Mouse (Mus musculus) midbrain, embryonic 14.5 days (tissue): Measurements from ENCODE around the gene Mkrn2os. TPM values are rescaled to one million over a fixed set of nuclear protein-coding genes. Genes with fewer than 3 reads are reported as not detected.

ENCODE experiments used
- ATAC-seq: fragments of 200-750 bp; cut with Nextera tagmentation; 2 replicates; pipeline ENCODE4 v1.8.0; 2017; ENCODE audit warnings: moderate number of reproducible peaks, moderate library complexity; ENCODE audit not compliant: low FRiP score, low TSS enrichment
- DNase-seq: peaks from one replicate; pipeline ENCODE4 v3.0.0-alpha.2; 2015
- H3K27ac ChIP-seq: fragments of 300-500 bp; sonication (generic); replicated peaks from 2 replicates; pipeline ENCODE4 v1.5.1; 2014; ENCODE audit warnings: mild to moderate bottlenecking, low read depth, low read length, moderate library complexity
- H3K27me3 ChIP-seq: fragments of 300-500 bp; sonication (generic); 2 replicates; pipeline ENCODE4 v1.6.1; 2014; ENCODE audit warnings: low read length, control low read depth, mixed read lengths; ENCODE audit not compliant: control insufficient read depth, insufficient read depth
- H3K36me3 ChIP-seq: fragments of 300-500 bp; sonication (generic); 2 replicates; pipeline ENCODE4 v1.6.1; 2014; ENCODE audit warnings: low read length, control low read depth; ENCODE audit not compliant: control insufficient read depth, insufficient read depth
- H3K4me1 ChIP-seq: fragments of 300-500 bp; sonication (generic); 2 replicates; pipeline ENCODE4 v1.6.1; 2014; ENCODE audit warnings: mild to moderate bottlenecking, antibody characterized with exemption, low read length, control low read depth; ENCODE audit not compliant: control insufficient read depth, insufficient read depth
- H3K4me2 ChIP-seq: fragments of 300-500 bp; sonication (generic); 2 replicates; pipeline ENCODE4 v1.6.1; 2014; ENCODE audit warnings: mild to moderate bottlenecking, low read length, moderate library complexity
- H3K4me3 ChIP-seq: fragments of 300-500 bp; sonication (generic); replicated peaks from 2 replicates; pipeline ENCODE4 v1.5.1; 2014; ENCODE audit warnings: low read depth, low read length
- H3K9ac ChIP-seq: fragments of 300-500 bp; sonication (generic); replicated peaks from 2 replicates; pipeline ENCODE4 v1.6.1; 2014; ENCODE audit warnings: mild to moderate bottlenecking, low read length, moderate library complexity
- H3K9me3 ChIP-seq: fragments of 300-500 bp; sonication (generic); 2 replicates; pipeline ENCODE4 v1.6.1; 2016; ENCODE audit warnings: low read length, control low read depth, mixed read lengths; ENCODE audit not compliant: control insufficient read depth
- WGBS: fragments of 180-500 bp; shearing (Covaris S2); extraction: QIAGEN DNeasy Blood & Tissue Kit; methylation state at CpG from one replicate; pipeline ENCODE4 v1.1.7; 2014; 5-methylcytosine and 5-hydroxymethylcytosine counted together
- polyA plus RNA-seq: library from polyadenylated mRNA; unstranded; fragments of >200 nt; fragmentation: Nextera tagmentation; extraction: Ambion mirVana; gene quantifications from 2 replicates; pipeline ENCODE4 v1.2.1, GENCODE M21; 2014

The Mkrn2os gene
- polyA plus RNA-seq, 1 experiment from 2014 or later = 0.20 TPM

GRCm38 (mm10) chr6:115610301-115610700 lies 17.9 kb upstream of the Mkrn2os start:
- peaks cover 54% of the 10 kb centered on the region for H3K36me3 ChIP-seq
- no peaks in the 10 kb centered on the region for H3K9me3 ChIP-seq
- H3K4me2 ChIP-seq = no peak overlapping the region
- WGBS = 94% methylated on average over 5 of the region's 5 CpGs
- no peak overlapping the region for H3K4me3 ChIP-seq
- DNase-seq (no peak), ATAC-seq (no peak)
- H3K27me3 ChIP-seq = no peaks in the 10 kb centered on the region
- no peaks in the 10 kb centered on the region for H3K4me1 ChIP-seq
- H3K9ac ChIP-seq = no peak overlapping the region
- no peak overlapping the region for H3K27ac ChIP-seq

GRCm38 (mm10) chr6:115609121-115609520 lies 16.7 kb upstream of the Mkrn2os start:
- DNase-seq = peak; percentile 44
- WGBS = 71% methylated on average over 3 of the region's 3 CpGs
- Histone ChIP-seq H3K9ac (no peak overlapping the region), H3K27me3 (no peaks in the 10 kb centered on the region), H3K4me2 (no peak overlapping the region), H3K4me3 (no peak overlapping the region), H3K27ac (no peak overlapping the region), H3K36me3 (peaks cover 43% of the 10 kb centered on the region), H3K4me1 (no peaks in the 10 kb centered on the region), H3K9me3 (no peaks in the 10 kb centered on the region)
- ATAC-seq = no peak

- 59% methylated on average over 4 of the region's 4 CpGs for WGBS
- Histone ChIP-seq H3K4me2 (no peak overlapping the region), H3K27me3 (no peaks in the 10 kb centered on the region), H3K27ac (no peak overlapping the region), H3K9ac (no peak overlapping the region), H3K9me3 (no peaks in the 10 kb centered on the region), H3K4me3 (no peak overlapping the region), H3K36me3 (peaks cover 26% of the 10 kb centered on the region), H3K4me1 (peaks cover 9% of the 10 kb centered on the region)
- no peak for ATAC-seq
- DNase-seq = no peak
These were observed 15.1 kb upstream of the Mkrn2os start for GRCm38 (mm10) chr6:115607429-115607828.

- Histone ChIP-seq H3K4me1 (peaks cover 11% of the 10 kb centered on the region), H3K36me3 (peaks cover 16% of the 10 kb centered on the region), H3K27ac (no peak overlapping the region), H3K4me2 (no peak overlapping the region), H3K27me3 (no peaks in the 10 kb centered on the region), H3K4me3 (no peak overlapping the region), H3K9me3 (no peaks in the 10 kb centered on the region), H3K9ac (no peak overlapping the region)
- 85% methylated on average over 1 of the region's 1 CpGs for WGBS
- DNase-seq (no peak), ATAC-seq (no peak)
These were observed 14.1 kb upstream of the Mkrn2os start for GRCm38 (mm10) chr6:115606461-115606860.

GRCm38 (mm10) chr6:115601715-115602523 lies 9.5 kb upstream of the Mkrn2os start, which contains the start of gene Mkrn2:
TSS of gene Mkrn2 (plus strand) at chr6:115601902.
- peak; percentile 93 for ATAC-seq
- Histone ChIP-seq H3K4me3 (peak within 1 kb of the TSS; percentile 81), H3K9me3 (no peaks in the 10 kb centered on the region), H3K27me3 (no peaks in the 10 kb centered on the region), H3K9ac (peak within 1 kb of the TSS; percentile 84), H3K27ac (peak within 1 kb of the TSS; percentile 79), H3K4me1 (peaks cover 11% of the 10 kb centered on the region), H3K36me3 (no peaks in the 10 kb centered on the region), H3K4me2 (peak within 1 kb of the TSS; percentile 77)
- 1% methylated on average over 54 of the region's 61 CpGs for WGBS
- DNase-seq = peak; percentile 94

GRCm38 (mm10) chr6:115601322-115601714 lies 8.9 kb upstream of the Mkrn2os start:
- peak; percentile 50 for ATAC-seq
- 66% methylated on average over 4 of the region's 4 CpGs for WGBS

GRCm38 (mm10) chr6:115595667-115596066 lies 3.3 kb upstream of the Mkrn2os start:
- no peaks in the 10 kb centered on the region for H3K9me3 ChIP-seq
- H3K27me3 ChIP-seq = no peaks in the 10 kb centered on the region
- no peak for ATAC-seq
- WGBS = 62% methylated on average over 3 of the region's 3 CpGs
- H3K27ac ChIP-seq = no peak overlapping the region
- no peak overlapping the region for H3K4me2 ChIP-seq
- no peak overlapping the region for H3K4me3 ChIP-seq
- H3K9ac ChIP-seq = no peak overlapping the region
- H3K36me3 ChIP-seq = no peaks in the 10 kb centered on the region
- DNase-seq = no peak
- no peaks in the 10 kb centered on the region for H3K4me1 ChIP-seq

More at GRCm38 (mm10) chr6:115601322-115601714, 8.9 kb upstream of the Mkrn2os start:
- Histone ChIP-seq H3K9ac (no peak overlapping the region), H3K4me2 (peak overlapping the region; percentile 77), H3K27ac (0 out of 2 replicates have a peak overlapping the region, but pooled peaks have one; percentile 45), H3K4me3 (peak overlapping the region; percentile 81; the same call in 1 of the 2 replicates), H3K4me1 (peaks cover 11% of the 10 kb centered on the region), H3K9me3 (no peaks in the 10 kb centered on the region), H3K27me3 (no peaks in the 10 kb centered on the region), H3K36me3 (no peaks in the 10 kb centered on the region)
- peak; percentile 18 for DNase-seq

GRCm38 (mm10) chr6:115594463-115594862 lies 2.1 kb upstream of the Mkrn2os start:
- WGBS = 83% methylated on average over 3 of the region's 3 CpGs
- no peak for DNase-seq
- Histone ChIP-seq H3K4me3 (no peak overlapping the region), H3K27me3 (no peaks in the 10 kb centered on the region), H3K36me3 (no peaks in the 10 kb centered on the region), H3K4me2 (no peak overlapping the region), H3K9ac (no peak overlapping the region), H3K4me1 (no peaks in the 10 kb centered on the region), H3K9me3 (no peaks in the 10 kb centered on the region), H3K27ac (no peak overlapping the region)
- no peak for ATAC-seq

GRCm38 (mm10) chr6:115593252-115593651 lies 876 bp upstream of the Mkrn2os start:
- H3K4me3 ChIP-seq = no peak overlapping the region
- no peaks in the 10 kb centered on the region for H3K27me3 ChIP-seq
- H3K36me3 ChIP-seq = no peaks in the 10 kb centered on the region
- H3K9ac ChIP-seq = no peak overlapping the region
- no peaks in the 10 kb centered on the region for H3K4me1 ChIP-seq
- ATAC-seq (no peak), DNase-seq (no peak)
- H3K4me2 ChIP-seq = no peak overlapping the region
- no peak overlapping the region for H3K27ac ChIP-seq
- WGBS = 86% methylated on average over 4 of the region's 4 CpGs
- no peaks in the 10 kb centered on the region for H3K9me3 ChIP-seq
